Mouse (Mus musculus) heart, embryonic 12.5 days (tissue): ENCODE results near the gene Lce1l. TPM values are rescaled to one million over a fixed set of nuclear protein-coding genes. Genes with fewer than 3 reads are reported as not detected.
"Not testable (repeated sequence)": the region's sequence is repeated elsewhere in the genome, so short reads cannot be mapped to it uniquely, and the experiment has no call there.

Experiments
- ATAC-seq: fragments of 200-750 bp; cut with Nextera tagmentation; 2 replicates; pipeline ENCODE4 v1.8.0; 2017; ENCODE audit warnings: moderate TSS enrichment, moderate library complexity; ENCODE audit not compliant: insufficient number of reproducible peaks, low FRiP score
- H3K27ac ChIP-seq: fragments of 300-500 bp; sonication (generic); 2 replicates; pipeline ENCODE4 v1.5.1; 2016; ENCODE audit warnings: mild to moderate bottlenecking, moderate library complexity; ENCODE audit not compliant: poor library complexity, severe bottlenecking
- H3K27me3 ChIP-seq: fragments of 300-500 bp; sonication (generic); replicated peaks from 2 replicates; pipeline ENCODE4 v1.6.1; 2016; ENCODE audit warnings: mild to moderate bottlenecking, moderate library complexity
- H3K36me3 ChIP-seq: fragments of 300-500 bp; sonication (generic); 2 replicates; pipeline ENCODE4 v1.6.1; 2016; ENCODE audit warnings: mild to moderate bottlenecking, moderate library complexity
- H3K4me1 ChIP-seq: fragments of 300-500 bp; sonication (generic); replicated peaks from 2 replicates; pipeline ENCODE4 v1.6.1; 2016; ENCODE audit warnings: mild to moderate bottlenecking
- H3K4me2 ChIP-seq: fragments of 300-500 bp; sonication (generic); 2 replicates; pipeline ENCODE4 v1.6.1; 2016; ENCODE audit warnings: mild to moderate bottlenecking, moderate library complexity
- H3K4me3 ChIP-seq: fragments of 300-500 bp; sonication (generic); 2 replicates; pipeline ENCODE4 v1.5.1; 2016; ENCODE audit warnings: mild to moderate bottlenecking
- H3K9ac ChIP-seq: fragments of 300-500 bp; sonication (generic); 2 replicates; pipeline ENCODE4 v1.6.1; 2016; ENCODE audit warnings: mild to moderate bottlenecking, moderate library complexity
- H3K9me3 ChIP-seq: fragments of 300-500 bp; sonication (generic); replicated peaks from 2 replicates; pipeline ENCODE4 v1.6.1; 2016; ENCODE audit warnings: mild to moderate bottlenecking, moderate library complexity
- WGBS: fragments of 180-500 bp; shearing (Covaris S2); methylation state at CpG from one replicate; pipeline ENCODE4 v1.1.7; 2016; 5-methylcytosine and 5-hydroxymethylcytosine counted together
- polyA plus RNA-seq: library from polyadenylated mRNA; unstranded; fragments of >200 nt; fragmentation: Nextera tagmentation; extraction: Ambion mirVana; gene quantifications from 2 replicates; pipeline ENCODE4 v1.2.1, GENCODE M21; 2016

The Lce1l gene
- not detected in 2 replicates for polyA plus RNA-seq

GRCm38 (mm10) chr3:92851186-92851585 is at the start of gene Lce1l:
Gene Lce1l (minus strand): TSS chr3:92851286.
- 76% methylated on average over 3 of the region's 3 CpGs for WGBS
- H3K27me3 ChIP-seq: no peaks in the 10 kb centered on the region
- no peak within 1 kb of the TSS for H3K4me2 ChIP-seq
- no peaks in the 10 kb centered on the region; the same call in 1 of the 2 replicates for H3K9me3 ChIP-seq
- no peak within 1 kb of the TSS for H3K27ac ChIP-seq
- H3K9ac ChIP-seq: no peak within 1 kb of the TSS
- H3K36me3 ChIP-seq: no peaks in the 10 kb centered on the region
- no peak within 1 kb of the TSS for H3K4me3 ChIP-seq
- no peak for ATAC-seq
- H3K4me1 ChIP-seq: no peaks in the 10 kb centered on the region

- Histone ChIP-seq H3K36me3 (no peaks in the 10 kb centered on the region), H3K4me3 (no peak overlapping the region), H3K27me3 (no peaks in the 10 kb centered on the region), H3K9me3 (no peaks in the 10 kb centered on the region), H3K27ac (no peak overlapping the region), H3K4me1 (no peaks in the 10 kb centered on the region), H3K9ac (no peak overlapping the region), H3K4me2 (no peak overlapping the region)
- 57% methylated on average over 1 of the region's 1 CpGs for WGBS
- ATAC-seq: no peak
Observed at GRCm38 (mm10) chr3:92894489-92894888, 43.4 kb upstream of the Lce1l start.

GRCm38 (mm10) chr3:92894063-92894462 is 43.0 kb upstream of the Lce1l start:
- no peak overlapping the region for H3K27ac ChIP-seq
- no peaks in the 10 kb centered on the region for H3K4me1 ChIP-seq
- no peak for ATAC-seq
- H3K9me3 ChIP-seq: no peaks in the 10 kb centered on the region
- H3K27me3 ChIP-seq: no peaks in the 10 kb centered on the region
- 63% methylated on average over 3 of the region's 3 CpGs for WGBS
- H3K4me3 ChIP-seq: no peak overlapping the region
- no peaks in the 10 kb centered on the region for H3K36me3 ChIP-seq
- H3K9ac ChIP-seq: no peak overlapping the region
- H3K4me2 ChIP-seq: no peak overlapping the region

- H3K36me3 ChIP-seq: no peaks in the 10 kb centered on the region
- H3K27me3 ChIP-seq: no peaks in the 10 kb centered on the region
- H3K4me3 ChIP-seq: no peak overlapping the region
- no peak for ATAC-seq
- H3K27ac ChIP-seq: no peak overlapping the region
- H3K9me3 ChIP-seq: no peaks in the 10 kb centered on the region
- H3K4me1 ChIP-seq: no peaks in the 10 kb centered on the region
- WGBS: 81% methylated on average over 3 of the region's 3 CpGs
- no peak overlapping the region for H3K9ac ChIP-seq
- H3K4me2 ChIP-seq: no peak overlapping the region
Observed at GRCm38 (mm10) chr3:92874180-92874579, 23.1 kb upstream of the Lce1l start.

- no peak for ATAC-seq
- no peak within 1 kb of the TSS for H3K27ac ChIP-seq
Observed at GRCm38 (mm10) chr3:92870116-92870515, 19.0 kb upstream of the Lce1l start, which contains the start of gene 2310050C09Rik. Gene 2310050C09Rik (minus strand): TSS chr3:92870216.

GRCm38 (mm10) chr3:92827108-92827507 is 24.0 kb downstream of the Lce1l start, which contains the start of gene Kprp:
Gene Kprp (minus strand): TSS chr3:92827247.
- H3K9me3 ChIP-seq: 0 out of 2 replicates have a peak, but pooled peaks cover 4% of the 10 kb centered on the region
- WGBS: 27% methylated on average over 1 of the region's 1 CpGs
- H3K4me2 ChIP-seq: no peak within 1 kb of the TSS
- H3K9ac ChIP-seq: no peak within 1 kb of the TSS
- H3K27ac ChIP-seq: no peak within 1 kb of the TSS
- H3K4me3 ChIP-seq: no peak within 1 kb of the TSS
- H3K4me1 ChIP-seq: no peaks in the 10 kb centered on the region
- H3K27me3 ChIP-seq: no peaks in the 10 kb centered on the region
- ATAC-seq: no peak
- no peaks in the 10 kb centered on the region for H3K36me3 ChIP-seq

More at GRCm38 (mm10) chr3:92870116-92870515, 19.0 kb upstream of the Lce1l start, which contains the start of gene 2310050C09Rik:
- WGBS: 69% methylated on average over 4 of the region's 4 CpGs
- Histone ChIP-seq H3K4me1 (no peaks in the 10 kb centered on the region), H3K36me3 (no peaks in the 10 kb centered on the region), H3K27me3 (no peaks in the 10 kb centered on the region), H3K4me3 (no peak within 1 kb of the TSS), H3K9me3 (no peaks in the 10 kb centered on the region), H3K4me2 (no peak within 1 kb of the TSS), H3K9ac (no peak within 1 kb of the TSS)

GRCm38 (mm10) chr3:92825808-92826207 is 25.3 kb downstream of the Lce1l start:
- no peaks in the 10 kb centered on the region for H3K36me3 ChIP-seq
- 0 out of 2 replicates have a peak, but pooled peaks cover 4% of the 10 kb centered on the region for H3K9me3 ChIP-seq
- H3K4me2 ChIP-seq: no peak overlapping the region
- H3K4me3 ChIP-seq: no peak overlapping the region
- H3K27me3 ChIP-seq: no peaks in the 10 kb centered on the region
- no peak for ATAC-seq
- no peaks in the 10 kb centered on the region for H3K4me1 ChIP-seq
- no peak overlapping the region for H3K9ac ChIP-seq
- 24% methylated on average over 1 of the region's 1 CpGs for WGBS
- H3K27ac ChIP-seq: no peak overlapping the region

GRCm38 (mm10) chr3:92816036-92816435 is 35.0 kb downstream of the Lce1l start:
- not testable (repeated sequence) for H3K27me3 ChIP-seq, ATAC-seq, H3K4me2 ChIP-seq, H3K4me1 ChIP-seq, H3K9me3 ChIP-seq, H3K27ac ChIP-seq, H3K36me3 ChIP-seq, H3K4me3 ChIP-seq, H3K9ac ChIP-seq
- WGBS: 83% methylated on average over 2 of the region's 2 CpGs

GRCm38 (mm10) chr3:92815581-92815980 is 35.5 kb downstream of the Lce1l start:
- Histone ChIP-seq H3K4me1 (no peaks in the 10 kb centered on the region), H3K27me3 (no peaks in the 10 kb centered on the region), H3K4me2 (no peak overlapping the region), H3K27ac (no peak overlapping the region), H3K9ac (no peak overlapping the region), H3K36me3 (no peaks in the 10 kb centered on the region), H3K4me3 (no peak overlapping the region), H3K9me3 (no peaks in the 10 kb centered on the region)
- ATAC-seq: no peak
- 76% methylated on average over 3 of the region's 3 CpGs for WGBS

- H3K27ac ChIP-seq: no peak within 1 kb of the TSS
- no peaks in the 10 kb centered on the region for H3K4me1 ChIP-seq
- no peaks in the 10 kb centered on the region for H3K36me3 ChIP-seq
- ATAC-seq: no peak
- no peaks in the 10 kb centered on the region for H3K27me3 ChIP-seq
- no peak within 1 kb of the TSS for H3K4me2 ChIP-seq
- H3K9ac ChIP-seq: no peak within 1 kb of the TSS
- H3K4me3 ChIP-seq: no peak within 1 kb of the TSS
- no peaks in the 10 kb centered on the region for H3K9me3 ChIP-seq
Observed at GRCm38 (mm10) chr3:92807791-92808190, 43.3 kb downstream of the Lce1l start, which contains the start of gene Lce1k. Gene Lce1k (minus strand): TSS chr3:92807891.
